Mouse (Mus musculus): ENCODE data around the gene 1700019D03Rik.

GRCm38 (mm10) chr1:52955102-52955501 lies 64.9 kb downstream of the 1700019D03Rik start:
- TF ChIP-seq CTCF (IDR thresholded peaks at IDR 0.05; ENCODE audit: low read depth), result peak; percentile 78
- no peak for TF ChIP-seq EP300 (optimal IDR thresholded peaks at IDR 0.05)
